Mouse (Mus musculus): Measurements from ENCODE around the gene Sept6. TPM values are rescaled to one million over a fixed set of nuclear protein-coding genes. Genes with fewer than 3 reads are reported as not detected.

The Sept6 gene
- total RNA-seq (2021) = 1 to 10 TPM; 5.1 to 5.6 TPM

GRCm38 (mm10) chrX:36991694-36992093 lies at the start of gene Sept6:
Gene Sept6, minus strand, starts transcription at chrX:36991794.
- no peak for DNase-seq
- intact Hi-C loops (cut with DNase I) = no loop called here

GRCm38 (mm10) chrX:37028378-37028777 lies 36.8 kb upstream of the Sept6 start:
- peak; percentile 5 to 22 for DNase-seq

GRCm38 (mm10) chrX:37023652-37024309 lies 32.2 kb upstream of the Sept6 start:
- peak in 1 of 2 experiments; percentile 6 for DNase-seq
- intact Hi-C loops (cut with DNase I) = loop anchor here (2.0 kb wide), 1 partner anchor 93 kb away; no protein-coding TSS in a partner anchor

More at GRCm38 (mm10) chrX:37028378-37028777, 36.8 kb upstream of the Sept6 start:
- intact Hi-C loops (cut with DNase I) = no loop called here

- DNase-seq = peak; percentile 63 to 74
These were observed 31.1 kb upstream of the Sept6 start for GRCm38 (mm10) chrX:37022690-37023089.

GRCm38 (mm10) chrX:37019045-37019444 lies 27.5 kb upstream of the Sept6 start:
- intact Hi-C loops (cut with DNase I) = no loop called here
- no peak for DNase-seq

More at GRCm38 (mm10) chrX:37022690-37023089, 31.1 kb upstream of the Sept6 start:
- intact Hi-C loops (cut with DNase I) = loop anchor here (1.0 to 2.0 kb wide), 2 partner anchors 92 to 192 kb away; no protein-coding TSS in a partner anchor

- intact Hi-C loops (cut with DNase I) = no loop called here
- no peak for DNase-seq
These were observed 26.6 kb upstream of the Sept6 start for GRCm38 (mm10) chrX:37018150-37018654.

- DNase-seq = no peak
- intact Hi-C loops (cut with DNase I) = no loop called here
These were observed 22.3 kb upstream of the Sept6 start for GRCm38 (mm10) chrX:37013870-37014269.

GRCm38 (mm10) chrX:36991039-36991438 lies 555 bp downstream of the Sept6 start:
- no peak for DNase-seq
- intact Hi-C loops (cut with DNase I) = no loop called here

GRCm38 (mm10) chrX:36989752-36990404 lies 1.7 kb downstream of the Sept6 start:
- intact Hi-C loops (cut with DNase I) = no loop called here
- DNase-seq = no peak

- intact Hi-C loops (cut with DNase I) = no loop called here
- DNase-seq = peak; percentile 34 to 67
These were observed 2.3 kb downstream of the Sept6 start for GRCm38 (mm10) chrX:36989234-36989751.

GRCm38 (mm10) chrX:36988754-36989153 lies 2.8 kb downstream of the Sept6 start:
- intact Hi-C loops (cut with DNase I) = no loop called here
- no peak for DNase-seq

GRCm38 (mm10) chrX:36987851-36988250 lies 3.7 kb downstream of the Sept6 start:
- no peak for DNase-seq
- intact Hi-C loops (cut with DNase I) = no loop called here

GRCm38 (mm10) chrX:36985041-36985440 lies 6.6 kb downstream of the Sept6 start:
- no peak for DNase-seq
- intact Hi-C loops (cut with DNase I) = no loop called here

- DNase-seq = no peak
- intact Hi-C loops (cut with DNase I) = no loop called here
These were observed 7.8 kb downstream of the Sept6 start for GRCm38 (mm10) chrX:36983654-36984311.

- intact Hi-C loops (cut with DNase I) = no loop called here
- DNase-seq = no peak
These were observed 8.5 kb downstream of the Sept6 start for GRCm38 (mm10) chrX:36982892-36983653.

- no peak for DNase-seq
- intact Hi-C loops (cut with DNase I) = no loop called here
These were observed 10.9 kb downstream of the Sept6 start for GRCm38 (mm10) chrX:36980563-36981187.

GRCm38 (mm10) chrX:36977863-36978262 lies 13.7 kb downstream of the Sept6 start:
- intact Hi-C loops (cut with DNase I) = no loop called here
- DNase-seq = no peak

GRCm38 (mm10) chrX:36976980-36977379 lies 14.6 kb downstream of the Sept6 start:
- DNase-seq = no peak
- intact Hi-C loops (cut with DNase I) = no loop called here

- no peak for DNase-seq
These were observed 15.3 kb downstream of the Sept6 start for GRCm38 (mm10) chrX:36976272-36976671.

GRCm38 (mm10) chrX:36974905-36975304 lies 16.7 kb downstream of the Sept6 start:
- intact Hi-C loops (cut with DNase I) = no loop called here
- DNase-seq = no peak

More at GRCm38 (mm10) chrX:36976272-36976671, 15.3 kb downstream of the Sept6 start:
- intact Hi-C loops (cut with DNase I) = no loop called here

Measured in heart, postnatal 36 days (tissue).